Mouse (Mus musculus) spleen, adult 12 weeks (tissue): ENCODE measurements at regions not wholly inside any gene's neighbourhood (a gene's known extent, or its start where the extent isn't known, plus 50 kb on each side); places are given as distances from the start of the nearest gene placed in this dataset.

Experiments used
- DNase-seq: peaks from one replicate; pipeline ENCODE4 v3.0.0; 2022; ENCODE audit warnings: low spot score

- no peak for DNase-seq
Observed at GRCm38 (mm10) chr11:45647888-45648287, 204.0 kb upstream of the Clint1 start.

GRCm38 (mm10) chr11:45656260-45656659 lies 195.6 kb upstream of the Clint1 start:
- no peak for DNase-seq

GRCm38 (mm10) chr11:45670156-45670830 lies 181.6 kb upstream of the Clint1 start:
- no peak for DNase-seq

- DNase-seq, result peak; percentile 19
Observed at GRCm38 (mm10) chr11:45678666-45679292, 173.1 kb upstream of the Clint1 start.

GRCm38 (mm10) chr11:45679293-45679673 lies 172.6 kb upstream of the Clint1 start:
- no peak for DNase-seq

- DNase-seq, result no peak
Observed at GRCm38 (mm10) chr11:45685571-45685970, 166.3 kb upstream of the Clint1 start.

GRCm38 (mm10) chr11:45693206-45693605 lies 158.6 kb upstream of the Clint1 start:
- no peak for DNase-seq

GRCm38 (mm10) chr11:45701506-45701905 lies 150.3 kb upstream of the Clint1 start:
- no peak for DNase-seq

- DNase-seq, result no peak
Observed at GRCm38 (mm10) chr11:45702916-45703315, 148.9 kb upstream of the Clint1 start.

- DNase-seq, result no peak
Observed at GRCm38 (mm10) chr11:45704411-45704810, 147.4 kb upstream of the Clint1 start.

- DNase-seq, result no peak
Observed at GRCm38 (mm10) chr11:45718630-45719029, 133.2 kb upstream of the Clint1 start.

GRCm38 (mm10) chr11:45719821-45720220 lies 132.0 kb upstream of the Clint1 start:
- DNase-seq, result no peak

- no peak for DNase-seq
Observed at GRCm38 (mm10) chr11:45736561-45736960, 115.3 kb upstream of the Clint1 start.

- no peak for DNase-seq
Observed at GRCm38 (mm10) chr11:45738331-45738730, 113.5 kb upstream of the Clint1 start.

GRCm38 (mm10) chr11:45745941-45746340 lies 105.9 kb upstream of the Clint1 start:
- DNase-seq, result no peak

GRCm38 (mm10) chr11:45750249-45750648 lies 101.6 kb upstream of the Clint1 start:
- no peak for DNase-seq

GRCm38 (mm10) chr11:45752237-45752636 lies 99.6 kb upstream of the Clint1 start:
- peak; percentile 5 for DNase-seq

GRCm38 (mm10) chr11:45752791-45753190 lies 99.1 kb upstream of the Clint1 start:
- DNase-seq, result no peak

- DNase-seq, result no peak
Observed at GRCm38 (mm10) chr11:45767081-45767480, 84.8 kb upstream of the Clint1 start.

- no peak for DNase-seq
Observed at GRCm38 (mm10) chr11:45782435-45782834, 69.4 kb upstream of the Clint1 start.

- no peak for DNase-seq
Observed at GRCm38 (mm10) chr11:45785806-45786205, 66.0 kb upstream of the Clint1 start.

- no peak for DNase-seq
Observed at GRCm38 (mm10) chr11:45787408-45787807, 64.4 kb upstream of the Clint1 start.

GRCm38 (mm10) chr11:45789886-45790285 lies 62.0 kb upstream of the Clint1 start:
- no peak for DNase-seq

- DNase-seq, result no peak
Observed at GRCm38 (mm10) chr11:45790504-45790903, 61.3 kb upstream of the Clint1 start.
